Mouse (Mus musculus): ENCODE measurements around the gene Klf3.

- no peak for TF ChIP-seq EP300 (IDR thresholded peaks at IDR 0.05; ENCODE audit: low read depth)
- no peak for TF ChIP-seq CTCF (IDR thresholded peaks at IDR 0.05; ENCODE audit: low read depth)
Measured at GRCm38 (mm10) chr5:64802143-64802542, 1.0 kb upstream of the Klf3 start.

Measured in liver, embryonic 14.5 days (tissue).